Mouse (Mus musculus) ovary, adult 18-20 months (tissue): ENCODE results near the gene Cox7a2l.

ENCODE experiments used
- DNase-seq: peaks from one replicate; pipeline ENCODE4 v3.0.0; 2022; ENCODE audit warnings: low spot score, mixed read lengths

Gene Cox7a2l

GRCm38 (mm10) chr17:83517280-83518015, at the start of gene Cox7a2l:
Gene Cox7a2l, minus strand, starts transcription at chr17:83517330.
- no peak for DNase-seq

GRCm38 (mm10) chr17:83565506-83565905, 48.4 kb upstream of the Cox7a2l start:
- DNase-seq: no peak

- DNase-seq: no peak
Measured at GRCm38 (mm10) chr17:83564119-83564820, 47.1 kb upstream of the Cox7a2l start.

GRCm38 (mm10) chr17:83563703-83564111, 46.6 kb upstream of the Cox7a2l start:
- no peak for DNase-seq

- DNase-seq: no peak
Measured at GRCm38 (mm10) chr17:83562153-83563010, 45.3 kb upstream of the Cox7a2l start.

GRCm38 (mm10) chr17:83559081-83559480, 42.0 kb upstream of the Cox7a2l start:
- DNase-seq: no peak

- no peak for DNase-seq
Measured at GRCm38 (mm10) chr17:83555836-83556235, 38.7 kb upstream of the Cox7a2l start.

GRCm38 (mm10) chr17:83554997-83555396, 37.9 kb upstream of the Cox7a2l start:
- no peak for DNase-seq

- no peak for DNase-seq
Measured at GRCm38 (mm10) chr17:83548501-83549233, 31.5 kb upstream of the Cox7a2l start.

- DNase-seq: no peak
Measured at GRCm38 (mm10) chr17:83547145-83547544, 30.0 kb upstream of the Cox7a2l start.

GRCm38 (mm10) chr17:83545756-83546742, 28.9 kb upstream of the Cox7a2l start:
- DNase-seq: no peak

GRCm38 (mm10) chr17:83545259-83545658, 28.1 kb upstream of the Cox7a2l start:
- DNase-seq: no peak

- no peak for DNase-seq
Measured at GRCm38 (mm10) chr17:83542424-83542823, 25.3 kb upstream of the Cox7a2l start.

- no peak for DNase-seq
Measured at GRCm38 (mm10) chr17:83539262-83540037, 22.3 kb upstream of the Cox7a2l start.

- no peak for DNase-seq
Measured at GRCm38 (mm10) chr17:83538694-83539093, 21.6 kb upstream of the Cox7a2l start.

- no peak for DNase-seq
Measured at GRCm38 (mm10) chr17:83538141-83538540, 21.0 kb upstream of the Cox7a2l start.

- no peak for DNase-seq
Measured at GRCm38 (mm10) chr17:83533150-83533549, 16.0 kb upstream of the Cox7a2l start.

GRCm38 (mm10) chr17:83527651-83528381, 10.7 kb upstream of the Cox7a2l start:
- peak; percentile 46 for DNase-seq
